Mouse (Mus musculus) olfactory bulb, adult 2 months (tissue): Measurements from ENCODE around the gene Vps26a. TPM values are rescaled to one million over a fixed set of nuclear protein-coding genes. Genes with fewer than 3 reads are reported as not detected.

Experiments used
- H3K27ac ChIP-seq: fragments of 200-500 bp; 2 replicates; pipeline ENCODE4 v1.5.1; 2012; ENCODE audit warnings: low read depth, low read length; ENCODE audit not compliant: insufficient read depth
- H3K4me1 ChIP-seq: fragments of 200-500 bp; 2 replicates; pipeline ENCODE4 v1.6.1; 2012; ENCODE audit warnings: low read length; ENCODE audit not compliant: control insufficient read depth, insufficient read depth
- H3K4me3 ChIP-seq: fragments of 200-500 bp; 2 replicates; pipeline ENCODE4 v1.5.1; 2012; ENCODE audit warnings: mild to moderate bottlenecking, low read depth, low read length, moderate library complexity; ENCODE audit not compliant: insufficient read depth
- CTCF ChIP-seq: fragments of 200-500 bp; IDR thresholded peaks from 2 replicates; pipeline ENCODE4 v1.5.1; 2012; ENCODE audit warnings: low read depth, mild to moderate bottlenecking, low read length, moderate library complexity; ENCODE audit not compliant: insufficient read depth
- POLR2A ChIP-seq: fragments of 200-500 bp; IDR thresholded peaks from 2 replicates; pipeline ENCODE4 v1.6.1; 2012; ENCODE audit warnings: mild to moderate bottlenecking, low read depth, low read length, moderate library complexity; ENCODE audit not compliant: insufficient read depth
- WGBS: fragments of 180-500 bp; shearing (Covaris S2); methylation state at CpG from one replicate; pipeline ENCODE4 v1.1.7; 2018; 5-methylcytosine and 5-hydroxymethylcytosine counted together
- polyA plus RNA-seq: library from polyadenylated mRNA; stranded (reverse); fragments of >200 nt; gene quantifications from 2 replicates; pipeline ENCODE4 v1.2.4, GENCODE M21; 2012; ENCODE audit warnings: low replicate concordance; ENCODE audit not compliant: missing spikeins, insufficient read depth, insufficient read length

Gene Vps26a
- polyA plus RNA-seq, 1 experiment, result not detected

DNA sequence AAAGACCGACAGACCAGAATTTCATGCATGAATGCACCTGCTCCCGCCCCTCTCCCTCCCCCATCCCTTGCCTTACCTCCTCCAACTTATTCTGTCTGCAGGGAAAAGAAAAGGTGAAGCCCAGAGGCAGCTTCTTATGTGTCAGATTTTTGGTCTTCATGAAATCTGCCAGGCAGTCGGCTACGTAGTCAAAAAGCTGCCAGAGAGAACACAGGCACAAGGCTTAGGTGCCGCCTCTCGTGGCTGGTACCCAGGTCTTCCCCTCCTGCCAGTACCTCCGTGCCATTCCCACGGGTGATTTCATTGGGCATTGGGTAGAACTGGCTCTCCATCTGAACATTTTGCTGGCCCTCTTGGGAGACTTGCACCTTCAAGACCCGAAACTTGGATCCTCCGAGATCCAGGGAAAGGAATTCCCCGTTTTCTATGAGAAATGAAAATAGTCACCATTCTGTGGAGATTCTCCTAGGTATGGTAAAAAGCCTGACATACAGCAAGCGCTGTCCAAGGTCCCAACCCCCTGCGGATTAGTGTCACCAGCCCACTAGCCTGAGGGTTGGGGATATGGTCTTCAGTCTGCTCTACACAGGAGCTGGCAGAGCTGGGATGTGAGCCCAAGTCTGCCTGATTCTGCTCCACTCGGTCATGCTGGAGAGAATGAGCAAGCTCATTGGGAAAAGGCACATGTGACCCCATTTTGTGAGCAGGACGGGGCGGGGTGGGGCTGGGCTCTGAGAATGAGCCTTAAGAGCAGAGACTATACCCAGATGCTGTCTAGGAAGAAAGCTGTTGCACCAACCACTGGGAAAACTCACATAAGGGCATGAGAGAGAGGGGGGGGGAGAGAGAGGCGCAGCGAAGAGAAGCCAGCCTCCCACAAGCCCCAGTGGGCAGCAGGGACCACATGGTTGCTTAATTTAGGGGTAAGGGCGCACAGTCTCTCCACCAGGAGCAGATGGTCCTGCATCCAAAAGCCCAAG is 74.9 kb downstream of the Vps26a start:
- 64% methylated on average over 19 of the region's 19 CpGs for WGBS
- no peak overlapping the region for H3K4me3 ChIP-seq
- H3K27ac ChIP-seq, result no peak overlapping the region
- H3K4me1 ChIP-seq, result no peaks in the 10 kb centered on the region
- no peak for TF ChIP-seq CTCF
- no peak for TF ChIP-seq POLR2A

DNA sequence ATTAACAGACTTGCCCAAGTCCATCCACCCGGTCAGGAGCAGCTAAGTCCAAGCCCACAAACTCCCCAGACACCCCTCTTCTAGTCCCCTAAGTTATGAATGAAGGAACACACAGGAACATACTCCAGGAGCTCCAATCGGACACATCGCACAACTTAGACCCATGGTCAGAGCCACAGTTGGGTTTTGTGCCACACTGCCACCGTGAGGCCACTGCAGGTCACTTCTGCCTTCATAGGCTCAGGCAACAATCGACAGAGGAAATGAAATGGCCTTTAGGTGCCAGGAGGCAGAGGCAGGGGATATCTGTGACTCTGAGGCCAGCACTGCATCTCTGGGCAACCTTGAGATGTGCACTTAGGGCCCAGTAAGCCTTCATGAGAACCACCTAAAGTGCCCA is 75.7 kb downstream of the Vps26a start:
- under 1% methylated on average over 5 of the region's 5 CpGs for WGBS
- no peaks in the 10 kb centered on the region for H3K4me1 ChIP-seq
- H3K4me3 ChIP-seq, result no peak overlapping the region
- no peak for TF ChIP-seq POLR2A
- peak; percentile 60; the same call in 1 of the 2 replicates for TF ChIP-seq CTCF
- no peak overlapping the region for H3K27ac ChIP-seq

Other genes starting within 250 kb of the Vps26a start
- gene Tacr2, start 234.4 kb downstream of the Vps26a start, polyA plus RNA-seq, result not detected in 2 replicates
- 296 TPM in 1 of 2 replicates, not detected in the other for gene Hk1, start 106.9 kb downstream of the Vps26a start, polyA plus RNA-seq
- not detected in 2 replicates for gene Hkdc1, start 64.3 kb downstream of the Vps26a start, polyA plus RNA-seq
- not detected in 2 replicates for gene 4930507D05Rik, start 37.3 kb downstream of the Vps26a start, polyA plus RNA-seq
- not detected in 2 replicates for gene Supv3l1, start 37.1 kb downstream of the Vps26a start, polyA plus RNA-seq
- not detected in 2 replicates for gene Srgn, start 40.6 kb upstream of the Vps26a start, polyA plus RNA-seq
- gene Kif1bp, start 91.7 kb upstream of the Vps26a start, polyA plus RNA-seq, result not detected in 2 replicates
- gene Ddx21, start 115.5 kb upstream of the Vps26a start, polyA plus RNA-seq, result not detected in 2 replicates
- gene Ddx50, start 164.4 kb upstream of the Vps26a start, polyA plus RNA-seq, result 321 TPM in 1 of 2 replicates, not detected in the other
- gene Stox1, start 239.3 kb upstream of the Vps26a start, polyA plus RNA-seq, result not detected in 2 replicates